Mouse (Mus musculus) right cerebral cortex, postnatal 14 days (tissue): ENCODE data around the gene Ccdc87.
A peak's percentile ranks its signal among the peaks of the same experiment; 100 is the strongest.
"Not testable (repeated sequence)": the region's sequence is repeated elsewhere in the genome, so short reads cannot be mapped to it uniquely, and the experiment has no call there.

Experiments
- DNase-seq: peaks from one replicate; pipeline ENCODE4 v3.0.0; 2022

The Ccdc87 gene

GRCm38 (mm10) chr19:4838526-4839140 is 533 bp upstream of the Ccdc87 start:
- no peak for DNase-seq

- DNase-seq: no peak
These were observed 1.7 kb downstream of the Ccdc87 start for GRCm38 (mm10) chr19:4840848-4841247.

- no peak for DNase-seq
These were observed 3.4 kb downstream of the Ccdc87 start for GRCm38 (mm10) chr19:4842611-4843010.

- DNase-seq: no peak
These were observed 6.7 kb downstream of the Ccdc87 start for GRCm38 (mm10) chr19:4845846-4846245.

GRCm38 (mm10) chr19:4847490-4847889 is 8.3 kb downstream of the Ccdc87 start:
- DNase-seq: no peak

GRCm38 (mm10) chr19:4849800-4850199 is 10.6 kb downstream of the Ccdc87 start:
- no peak for DNase-seq

GRCm38 (mm10) chr19:4850281-4850680 is 11.1 kb downstream of the Ccdc87 start:
- DNase-seq: no peak

GRCm38 (mm10) chr19:4854552-4855469 is 15.6 kb downstream of the Ccdc87 start, which contains the start of gene Ctsf:
Gene Ctsf, plus strand, starts transcription at chr19:4855130.
- DNase-seq: peak; percentile 92

- DNase-seq: no peak
These were observed 16.3 kb downstream of the Ccdc87 start for GRCm38 (mm10) chr19:4855470-4855820.

GRCm38 (mm10) chr19:4855951-4856350 is 16.8 kb downstream of the Ccdc87 start:
- DNase-seq: no peak

- no peak for DNase-seq
These were observed 19.9 kb downstream of the Ccdc87 start for GRCm38 (mm10) chr19:4859081-4859480.

- no peak for DNase-seq
These were observed 23.9 kb downstream of the Ccdc87 start for GRCm38 (mm10) chr19:4863048-4863447.

GRCm38 (mm10) chr19:4865147-4865546 is 26.0 kb downstream of the Ccdc87 start:
- DNase-seq: no peak

- not testable (repeated sequence) for DNase-seq
These were observed 35.4 kb downstream of the Ccdc87 start for GRCm38 (mm10) chr19:4874613-4875012.

GRCm38 (mm10) chr19:4876241-4876640 is 37.1 kb downstream of the Ccdc87 start:
- DNase-seq: no peak

GRCm38 (mm10) chr19:4876755-4877154 is 37.6 kb downstream of the Ccdc87 start:
- no peak for DNase-seq

GRCm38 (mm10) chr19:4877785-4878184 is 38.6 kb downstream of the Ccdc87 start, which contains the start of gene Actn3:
Gene Actn3, minus strand, starts transcription at chr19:4877909.
- DNase-seq: no peak

GRCm38 (mm10) chr19:4878405-4879323 is 39.5 kb downstream of the Ccdc87 start, which contains the start of gene Zdhhc24:
Gene Zdhhc24, plus strand, starts transcription at chr19:4878668.
- DNase-seq: peak; percentile 93

- DNase-seq: no peak
These were observed 40.1 kb downstream of the Ccdc87 start for GRCm38 (mm10) chr19:4879324-4879703.

GRCm38 (mm10) chr19:4883961-4884360 is 44.8 kb downstream of the Ccdc87 start:
- DNase-seq: no peak

- DNase-seq: no peak
These were observed 50.6 kb downstream of the Ccdc87 start for GRCm38 (mm10) chr19:4889791-4890190.

- DNase-seq: no peak
These were observed 52.6 kb downstream of the Ccdc87 start for GRCm38 (mm10) chr19:4891798-4892197.
